ENCODE assay signal across 10 mouse cellular contexts in the genomic region with DNA sequence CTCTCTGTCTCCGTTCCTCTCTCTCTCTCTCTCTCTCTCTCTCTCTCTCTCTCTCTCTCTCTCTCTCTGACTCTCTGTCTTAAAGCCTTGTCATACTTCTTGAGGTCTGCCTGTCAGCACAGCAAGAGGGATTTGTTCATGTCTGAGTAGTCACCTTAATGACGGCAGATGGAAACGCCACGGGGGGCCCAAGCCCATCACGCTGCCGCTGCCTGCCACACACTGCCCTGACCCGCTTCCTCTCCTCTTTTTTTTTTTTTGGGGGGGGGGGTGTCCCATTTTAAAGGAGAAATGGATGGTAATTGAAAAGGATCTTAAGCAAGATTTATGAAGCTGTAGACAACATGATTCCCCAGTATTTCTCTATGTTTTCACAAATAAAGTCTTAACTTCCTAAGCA.
DNase-seq lines count a peak whose midpoint lies in the region; ATAC-seq lines count a peak whose summit lies in the region.
"Had no signal": no experiment of that assay in that cellular context is flagged by ENCODE, and none has a peak within 500 bp of the region (broad histone marks: within the 10 kb centered on the region; RNA-seq: fewer than 3 reads in every experiment).

No protein-coding gene starts in this region.

- no peak overlapping the region for H3K4me3 ChIP-seq in embryonic facial prominence, embryonic 13.5 days
- peak overlapping the region; percentile 36; the same call in 1 of the 2 replicates for H3K4me3 ChIP-seq in hindbrain, embryonic 15.5 days
- no peak overlapping the region for H3K4me3 ChIP-seq in kidney, embryonic 14.5 days (ENCODE audit: low read length)
- H3K4me3 ChIP-seq: liver, embryonic 15.5 days had no signal

- H3K4me2 ChIP-seq in embryonic facial prominence, embryonic 13.5 days: peak overlapping the region; percentile 60
- peak overlapping the region; percentile 66 for H3K4me2 ChIP-seq in hindbrain, embryonic 15.5 days
- no peak overlapping the region for H3K4me2 ChIP-seq in kidney, embryonic 14.5 days (replicated peaks; ENCODE audit: low read depth, low read length)
- H3K4me2 ChIP-seq: liver, embryonic 15.5 days had no signal

- no peaks in the 10 kb centered on the region for H3K36me3 ChIP-seq in embryonic facial prominence, embryonic 13.5 days
- no peaks in the 10 kb centered on the region for H3K36me3 ChIP-seq in hindbrain, embryonic 15.5 days
- H3K36me3 ChIP-seq in kidney, embryonic 14.5 days (ENCODE audit: control insufficient read depth, insufficient read depth, low read length): no peaks in the 10 kb centered on the region
- H3K36me3 ChIP-seq: heart, embryonic 15.5 days; liver, embryonic 15.5 days had no signal

- no peak overlapping the region for H3K9ac ChIP-seq in embryonic facial prominence, embryonic 13.5 days
- 0 out of 2 replicates have a peak overlapping the region, but pooled peaks have one; percentile 31 for H3K9ac ChIP-seq in hindbrain, embryonic 15.5 days
- H3K9ac ChIP-seq in kidney, embryonic 14.5 days (ENCODE audit: low read depth, low read length): no peak overlapping the region
- H3K9ac ChIP-seq: heart, embryonic 15.5 days; liver, embryonic 15.5 days had no signal

- intact Hi-C loops in left cerebral cortex, postnatal 4 days (cut with DNase I): loop anchor here (10.0 kb wide), 2 partner anchors 510 to 860 kb away; no protein-coding TSS in a partner anchor

- peaks cover 50% of the 10 kb centered on the region for H3K27me3 ChIP-seq in embryonic facial prominence, embryonic 13.5 days
- peaks cover 7% of the 10 kb centered on the region; the same call in 1 of the 2 replicates for H3K27me3 ChIP-seq in hindbrain, embryonic 15.5 days
- no peaks in the 10 kb centered on the region; the same call in 1 of the 2 replicates for H3K27me3 ChIP-seq in kidney, embryonic 14.5 days (ENCODE audit: control insufficient read depth, insufficient read depth, low read length)

- no peak for ATAC-seq in embryonic facial prominence, embryonic 13.5 days (ENCODE audit: insufficient number of reproducible peaks, insufficient read depth, low FRiP score, low TSS enrichment, low read depth)
- no peak for ATAC-seq in hindbrain, embryonic 15.5 days (ENCODE audit: low FRiP score, low read depth)
- no peak for ATAC-seq in kidney, embryonic 14.5 days (ENCODE audit: low FRiP score, low TSS enrichment)

- no peak overlapping the region for H3K27ac ChIP-seq in embryonic facial prominence, embryonic 13.5 days
- H3K27ac ChIP-seq in hindbrain, embryonic 15.5 days (replicated peaks): no peak overlapping the region
- no peak overlapping the region for H3K27ac ChIP-seq in kidney, embryonic 14.5 days (ENCODE audit: low read depth, low read length)
- H3K27ac ChIP-seq: heart, embryonic 15.5 days; liver, embryonic 15.5 days had no signal

- DNase-seq in left cerebral cortex, postnatal 4 days: peak; percentile 99
- DNase-seq in left cerebral cortex, adult 11 months (ENCODE audit: low spot score): no peak
- DNase-seq in retina, embryonic 14.5 days (ENCODE audit: low spot score): peak; percentile 94
- DNase-seq in thymus, postnatal 10 days (ENCODE audit: low spot score in 2 of 2): no peak
- DNase-seq in c-Kit-positive CD71-positive TER-119-positive erythroid progenitor cells, embryonic 14.5 days (ENCODE audit: low spot score): no peak

- H3K4me1 ChIP-seq in embryonic facial prominence, embryonic 13.5 days: peaks cover 4% of the 10 kb centered on the region; the same call in 1 of the 2 replicates
- peaks cover 21% of the 10 kb centered on the region for H3K4me1 ChIP-seq in hindbrain, embryonic 15.5 days (replicated peaks)
- no peaks in the 10 kb centered on the region for H3K4me1 ChIP-seq in kidney, embryonic 14.5 days (ENCODE audit: control insufficient read depth, insufficient read depth, low read length)
- H3K4me1 ChIP-seq: liver, embryonic 15.5 days had no signal

- WGBS in embryonic facial prominence, embryonic 13.5 days: 10% methylated on average over 7 of the region's 7 CpGs
- WGBS in hindbrain, embryonic 15.5 days: 6% methylated on average over 7 of the region's 7 CpGs
- 26% methylated on average over 7 of the region's 7 CpGs for WGBS in kidney, embryonic 14.5 days

- peaks cover 2% of the 10 kb centered on the region; the same call in 1 of the 2 replicates for H3K9me3 ChIP-seq in embryonic facial prominence, embryonic 13.5 days
- no peaks in the 10 kb centered on the region for H3K9me3 ChIP-seq in hindbrain, embryonic 15.5 days
- peaks cover 2% of the 10 kb centered on the region; the same call in 1 of the 2 replicates for H3K9me3 ChIP-seq in kidney, embryonic 14.5 days (ENCODE audit: control insufficient read depth, low read length)
- H3K9me3 ChIP-seq: liver, embryonic 15.5 days had no signal

Comparison
In these comparisons a context has a peak if more than half of its experiments do, and no peak if none do; other contexts are left out.
1. DNase-seq: peak in left cerebral cortex, postnatal 4 days (single experiment) and retina, embryonic 14.5 days (single experiment); none in left cerebral cortex, adult 11 months (single experiment), thymus, postnatal 10 days (0 of 2) and c-Kit-positive CD71-positive TER-119-positive erythroid progenitor cells, embryonic 14.5 days (single experiment).